Mouse (Mus musculus) heart, embryonic 11.5 days (tissue): ENCODE data around the gene Slc15a5. TPM values are rescaled to one million over a fixed set of nuclear protein-coding genes. Genes with fewer than 3 reads are reported as not detected.

ENCODE experiments used
- ATAC-seq: fragments of 200-750 bp; cut with Nextera tagmentation; replicated peaks from 2 replicates; pipeline ENCODE4 v1.8.0; 2017; ENCODE audit warnings: moderate library complexity; ENCODE audit not compliant: insufficient number of reproducible peaks, low FRiP score, low TSS enrichment
- H3K27ac ChIP-seq: fragments of 300-500 bp; sonication (generic); 2 replicates; pipeline ENCODE4 v1.5.1; 2014; ENCODE audit warnings: mild to moderate bottlenecking, low read depth, low read length
- H3K27me3 ChIP-seq: fragments of 300-500 bp; sonication (generic); 2 replicates; pipeline ENCODE4 v1.6.1; 2014; ENCODE audit warnings: mild to moderate bottlenecking, low read length, mixed read lengths; ENCODE audit not compliant: control insufficient read depth, insufficient read depth
- H3K36me3 ChIP-seq: fragments of 300-500 bp; sonication (generic); 2 replicates; pipeline ENCODE4 v1.6.1; 2014; ENCODE audit warnings: mild to moderate bottlenecking, low read length, moderate library complexity, mixed read lengths; ENCODE audit not compliant: control insufficient read depth, insufficient read depth
- H3K4me1 ChIP-seq: fragments of 300-500 bp; sonication (generic); 2 replicates; pipeline ENCODE4 v1.6.1; 2014; ENCODE audit warnings: low read length; ENCODE audit not compliant: control insufficient read depth, insufficient read depth
- H3K4me2 ChIP-seq: fragments of 300-500 bp; sonication (generic); 2 replicates; pipeline ENCODE4 v1.6.1; 2014; ENCODE audit warnings: mild to moderate bottlenecking, moderate library complexity
- H3K4me3 ChIP-seq: fragments of 300-500 bp; sonication (generic); 2 replicates; pipeline ENCODE4 v1.5.1; 2014; ENCODE audit warnings: low read depth, low read length
- H3K9ac ChIP-seq: fragments of 300-500 bp; sonication (generic); 2 replicates; pipeline ENCODE4 v1.6.1; 2014; ENCODE audit warnings: mild to moderate bottlenecking, low read depth, low read length, moderate library complexity
- H3K9me3 ChIP-seq: fragments of 300-500 bp; sonication (generic); replicated peaks from 2 replicates; pipeline ENCODE4 v1.6.1; 2016; ENCODE audit warnings: low read length; ENCODE audit not compliant: control insufficient read depth
- WGBS: fragments of 180-500 bp; shearing (Covaris S2); extraction: QIAGEN DNeasy Blood & Tissue Kit; methylation state at CpG from one replicate; pipeline ENCODE4 v1.1.7; 2014; ENCODE audit not compliant: insufficient replicate concordance; 5-methylcytosine and 5-hydroxymethylcytosine counted together
- polyA plus RNA-seq: library from polyadenylated mRNA; unstranded; fragments of >200 nt; fragmentation: Nextera tagmentation; extraction: Ambion mirVana; gene quantifications from 2 replicates; pipeline ENCODE4 v1.2.1, GENCODE M21; 2014

Gene Slc15a5
- 0.33 TPM in 1 of 2 replicates, not detected in the other for polyA plus RNA-seq

- Histone ChIP-seq H3K4me2 (no peak within 1 kb of the TSS), H3K36me3 (no peaks in the 10 kb centered on the region), H3K27me3 (no peaks in the 10 kb centered on the region), H3K9me3 (no peaks in the 10 kb centered on the region), H3K9ac (no peak within 1 kb of the TSS), H3K27ac (no peak within 1 kb of the TSS), H3K4me1 (no peaks in the 10 kb centered on the region), H3K4me3 (no peak within 1 kb of the TSS)
- WGBS = 84% methylated on average over 4 of the region's 4 CpGs
- ATAC-seq = no peak
Observed at GRCm38 (mm10) chr6:138079816-138080215, at the start of gene Slc15a5. Slc15a5 (minus strand) TSS chr6:138079916.

GRCm38 (mm10) chr6:138128392-138129335 lies 48.9 kb upstream of the Slc15a5 start:
- no peak overlapping the region for H3K4me2 ChIP-seq
- H3K4me3 ChIP-seq = no peak overlapping the region
- no peak overlapping the region for H3K9ac ChIP-seq
- H3K4me1 ChIP-seq = no peaks in the 10 kb centered on the region
- no peak for ATAC-seq
- no peaks in the 10 kb centered on the region for H3K27me3 ChIP-seq
- 70% methylated on average over 10 of the region's 10 CpGs for WGBS
- no peaks in the 10 kb centered on the region for H3K36me3 ChIP-seq
- no peaks in the 10 kb centered on the region for H3K9me3 ChIP-seq
- no peak overlapping the region for H3K27ac ChIP-seq

- no peak overlapping the region for H3K4me2 ChIP-seq
- no peak overlapping the region for H3K4me3 ChIP-seq
- H3K27me3 ChIP-seq = no peaks in the 10 kb centered on the region
- ATAC-seq = no peak
- WGBS = 77% methylated on average over 3 of the region's 3 CpGs
- H3K9me3 ChIP-seq = no peaks in the 10 kb centered on the region
- no peak overlapping the region for H3K9ac ChIP-seq
- H3K27ac ChIP-seq = no peak overlapping the region
- H3K36me3 ChIP-seq = no peaks in the 10 kb centered on the region
- no peaks in the 10 kb centered on the region for H3K4me1 ChIP-seq
Observed at GRCm38 (mm10) chr6:138117496-138117895, 37.8 kb upstream of the Slc15a5 start.

GRCm38 (mm10) chr6:138104559-138104958 lies 24.8 kb upstream of the Slc15a5 start:
- Histone ChIP-seq H3K27me3 (no peaks in the 10 kb centered on the region), H3K4me1 (no peaks in the 10 kb centered on the region), H3K27ac (no peak overlapping the region), H3K4me2 (no peak overlapping the region), H3K9me3 (no peaks in the 10 kb centered on the region), H3K36me3 (no peaks in the 10 kb centered on the region), H3K9ac (no peak overlapping the region), H3K4me3 (no peak overlapping the region)
- no peak for ATAC-seq

- H3K4me1 ChIP-seq = no peaks in the 10 kb centered on the region
- no peaks in the 10 kb centered on the region for H3K27me3 ChIP-seq
- H3K27ac ChIP-seq = no peak overlapping the region
- ATAC-seq = no peak
- H3K9me3 ChIP-seq = no peaks in the 10 kb centered on the region
- no peak overlapping the region for H3K9ac ChIP-seq
- no peak overlapping the region for H3K4me3 ChIP-seq
- no peak overlapping the region for H3K4me2 ChIP-seq
- WGBS = 65% methylated on average over 7 of the region's 7 CpGs
- H3K36me3 ChIP-seq = no peaks in the 10 kb centered on the region
Observed at GRCm38 (mm10) chr6:138102940-138103339, 23.2 kb upstream of the Slc15a5 start.

GRCm38 (mm10) chr6:138101843-138102242 lies 22.1 kb upstream of the Slc15a5 start:
- Histone ChIP-seq H3K27ac (no peak overlapping the region), H3K4me1 (no peaks in the 10 kb centered on the region), H3K4me2 (no peak overlapping the region), H3K4me3 (no peak overlapping the region), H3K27me3 (no peaks in the 10 kb centered on the region), H3K36me3 (no peaks in the 10 kb centered on the region), H3K9ac (no peak overlapping the region), H3K9me3 (no peaks in the 10 kb centered on the region)
- no peak for ATAC-seq
- WGBS = 83% methylated on average over 4 of the region's 4 CpGs

- no peak overlapping the region for H3K4me3 ChIP-seq
- no peaks in the 10 kb centered on the region for H3K36me3 ChIP-seq
- no peaks in the 10 kb centered on the region for H3K4me1 ChIP-seq
- no peak overlapping the region for H3K9ac ChIP-seq
- no peaks in the 10 kb centered on the region for H3K9me3 ChIP-seq
- 64% methylated on average over 3 of the region's 3 CpGs for WGBS
- no peak for ATAC-seq
- H3K4me2 ChIP-seq = no peak overlapping the region
- no peaks in the 10 kb centered on the region for H3K27me3 ChIP-seq
- no peak overlapping the region for H3K27ac ChIP-seq
Observed at GRCm38 (mm10) chr6:138099646-138100045, 19.9 kb upstream of the Slc15a5 start.

- 80% methylated on average over 3 of the region's 3 CpGs for WGBS
Observed at GRCm38 (mm10) chr6:138095060-138095459, 15.3 kb upstream of the Slc15a5 start.

GRCm38 (mm10) chr6:138092432-138092831 lies 12.7 kb upstream of the Slc15a5 start:
- H3K9me3 ChIP-seq = no peaks in the 10 kb centered on the region
- H3K27me3 ChIP-seq = no peaks in the 10 kb centered on the region
- no peak overlapping the region for H3K27ac ChIP-seq
- no peaks in the 10 kb centered on the region for H3K4me1 ChIP-seq
- no peak overlapping the region for H3K9ac ChIP-seq
- 75% methylated on average over 7 of the region's 7 CpGs for WGBS
- no peak overlapping the region for H3K4me3 ChIP-seq
- no peak for ATAC-seq
- no peak overlapping the region for H3K4me2 ChIP-seq
- H3K36me3 ChIP-seq = no peaks in the 10 kb centered on the region

More at GRCm38 (mm10) chr6:138095060-138095459, 15.3 kb upstream of the Slc15a5 start:
- Histone ChIP-seq H3K36me3 (no peaks in the 10 kb centered on the region), H3K4me2 (no peak overlapping the region), H3K9me3 (no peaks in the 10 kb centered on the region), H3K4me1 (no peaks in the 10 kb centered on the region), H3K9ac (no peak overlapping the region), H3K27me3 (no peaks in the 10 kb centered on the region), H3K27ac (no peak overlapping the region), H3K4me3 (no peak overlapping the region)
- ATAC-seq = no peak
